Mouse (Mus musculus) duodenum, adult 2 months (tissue): ENCODE results near the gene Olfr998. TPM values are rescaled to one million over a fixed set of nuclear protein-coding genes. Genes with fewer than 3 reads are reported as not detected.

Experiments
- polyA plus RNA-seq: library from polyadenylated mRNA; depleted of rRNA; stranded (reverse); fragments of >200 nt; gene quantifications from 2 replicates; pipeline ENCODE4 v1.2.3, GENCODE M21; 2012; ENCODE audit warnings: low replicate concordance; rRNA removed

The Olfr998 gene
- not detected in 2 replicates for polyA plus RNA-seq

GRCm38 (mm10) chr2:85588648-85589047 lies at the start of gene Olfr998:
TSS of gene Olfr998 (plus strand) at chr2:85588948.

DNA sequence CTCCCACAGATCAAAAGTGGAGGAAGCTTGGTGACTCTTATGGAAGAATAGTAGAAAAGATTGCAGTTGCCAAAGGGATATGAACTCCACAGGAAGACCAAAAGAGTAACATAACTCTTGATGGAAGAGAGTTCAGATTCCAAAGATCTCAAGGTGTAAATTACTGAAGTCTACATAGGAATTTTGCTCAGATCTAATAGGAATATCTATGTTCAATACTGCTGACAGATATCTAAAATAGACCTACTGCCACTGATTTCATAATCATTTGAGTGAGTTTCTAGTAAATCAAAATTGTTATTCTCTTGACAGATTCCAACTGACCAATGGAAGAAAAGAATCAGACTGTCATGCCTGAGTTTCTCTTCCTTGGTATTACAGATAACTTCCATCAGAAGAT lies 9.8 kb upstream of the Olfr998 start, which contains the start of gene Olfr996:
Gene Olfr996 (plus strand): TSS at position 301 of the 400 bp plus-strand sequence.

DNA sequence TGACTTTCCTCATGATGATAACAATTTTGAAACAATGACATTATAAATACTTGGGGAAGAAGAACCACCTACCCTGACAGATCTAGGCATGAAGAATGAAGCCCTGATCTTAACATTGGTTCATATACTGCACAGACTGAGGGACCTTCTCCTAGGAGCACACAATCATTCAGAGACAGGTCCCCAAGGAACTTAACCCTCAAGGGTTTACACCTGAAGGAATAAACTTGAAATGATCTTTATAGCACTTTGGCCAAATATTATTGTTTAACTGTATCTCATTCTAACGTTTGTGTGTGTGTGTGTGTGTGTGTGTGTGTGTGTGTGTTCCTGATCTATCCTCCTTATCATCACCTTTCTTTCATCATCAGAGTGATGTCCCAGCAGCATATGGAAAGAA lies 23.1 kb downstream of the Olfr998 start, which contains the start of gene Olfr1000:
Gene Olfr1000 (minus strand): TSS at position 101 of the 400 bp plus-strand sequence.

Other genes starting within 250 kb of the Olfr998 start
- not detected in 2 replicates for gene Olfr987, start 249.6 kb upstream of the Olfr998 start, polyA plus RNA-seq
- not detected in 2 replicates for gene Olfr988, start 225.7 kb upstream of the Olfr998 start, polyA plus RNA-seq
- gene Olfr992, start 179.5 kb upstream of the Olfr998 start, polyA plus RNA-seq: not detected in 2 replicates
- not detected in 2 replicates for gene Olfr993, start 174.1 kb upstream of the Olfr998 start, polyA plus RNA-seq
- not detected in 2 replicates for gene Olfr994, start 152.5 kb upstream of the Olfr998 start, polyA plus RNA-seq
- not detected in 2 replicates for gene Olfr995, start 145.3 kb upstream of the Olfr998 start, polyA plus RNA-seq
- not detected in 2 replicates for gene 4833423E24Rik, start 69.9 kb upstream of the Olfr998 start, polyA plus RNA-seq
- not detected in 2 replicates for gene Olfr996, start 9.7 kb upstream of the Olfr998 start, polyA plus RNA-seq
- gene Olfr1000, start 23.0 kb downstream of the Olfr998 start, polyA plus RNA-seq: not detected in 2 replicates
- not detected in 2 replicates for gene Olfr1002, start 61.8 kb downstream of the Olfr998 start, polyA plus RNA-seq
- not detected in 2 replicates for gene Olfr154, start 75.5 kb downstream of the Olfr998 start, polyA plus RNA-seq
- not detected in 2 replicates for gene Olfr1006, start 89.8 kb downstream of the Olfr998 start, polyA plus RNA-seq
- gene Olfr1008, start 100.5 kb downstream of the Olfr998 start, polyA plus RNA-seq: not detected in 2 replicates
- gene Olfr1009, start 126.5 kb downstream of the Olfr998 start, polyA plus RNA-seq: not detected in 2 replicates
- not detected in 2 replicates for gene Olfr1012, start 173.8 kb downstream of the Olfr998 start, polyA plus RNA-seq
- gene Olfr1013, start 178.2 kb downstream of the Olfr998 start, polyA plus RNA-seq: not detected in 2 replicates
- not detected in 2 replicates for gene Olfr1014, start 183.8 kb downstream of the Olfr998 start, polyA plus RNA-seq
- not detected in 2 replicates for gene Olfr1015, start 193.1 kb downstream of the Olfr998 start, polyA plus RNA-seq
- not detected in 2 replicates for gene Olfr1016, start 213.6 kb downstream of the Olfr998 start, polyA plus RNA-seq
- not detected in 2 replicates for gene Olfr1018, start 229.5 kb downstream of the Olfr998 start, polyA plus RNA-seq